Mouse (Mus musculus) stomach, embryonic 16.5 days (tissue): ENCODE data around the gene Majin. TPM values are rescaled to one million over a fixed set of nuclear protein-coding genes. Genes with fewer than 3 reads are reported as not detected.
A peak's percentile ranks its signal among the peaks of the same experiment; 100 is the strongest.

Source experiments
- ATAC-seq: fragments of 200-750 bp; cut with Nextera tagmentation; 2 replicates; pipeline ENCODE4 v1.8.0; 2017; ENCODE audit warnings: moderate number of reproducible peaks, moderate TSS enrichment; ENCODE audit not compliant: insufficient read depth, low FRiP score
- H3K27ac ChIP-seq: fragments of 300-500 bp; sonication (generic); 2 replicates; pipeline ENCODE4 v1.5.1; 2014; ENCODE audit warnings: low read length
- H3K27me3 ChIP-seq: fragments of 300-500 bp; sonication (generic); 2 replicates; pipeline ENCODE4 v1.6.1; 2014; ENCODE audit warnings: low read length, control low read depth, mixed read lengths; ENCODE audit not compliant: control insufficient read depth, insufficient read depth
- H3K36me3 ChIP-seq: fragments of 300-500 bp; sonication (generic); 2 replicates; pipeline ENCODE4 v1.6.1; 2014; ENCODE audit warnings: low read length; ENCODE audit not compliant: control insufficient read depth, insufficient read depth
- H3K4me1 ChIP-seq: fragments of 300-500 bp; sonication (generic); 2 replicates; pipeline ENCODE4 v1.6.1; 2014; ENCODE audit warnings: low read length, control low read depth, mixed read lengths; ENCODE audit not compliant: control insufficient read depth, insufficient read depth
- H3K4me2 ChIP-seq: fragments of 300-500 bp; sonication (generic); 2 replicates; pipeline ENCODE4 v1.6.1; 2014; ENCODE audit warnings: low read depth, low read length, mixed read lengths
- H3K4me3 ChIP-seq: fragments of 300-500 bp; sonication (generic); replicated peaks from 2 replicates; pipeline ENCODE4 v1.5.1; 2014; ENCODE audit warnings: mild to moderate bottlenecking, low read length
- H3K9ac ChIP-seq: fragments of 300-500 bp; sonication (generic); 2 replicates; pipeline ENCODE4 v1.6.1; 2014; ENCODE audit warnings: low read length
- H3K9me3 ChIP-seq: fragments of 300-500 bp; sonication (generic); replicated peaks from 2 replicates; pipeline ENCODE4 v1.6.1; 2016; ENCODE audit warnings: low read length, control low read depth; ENCODE audit not compliant: control insufficient read depth
- WGBS: fragments of 180-500 bp; shearing (Covaris S2); extraction: QIAGEN DNeasy Blood & Tissue Kit; methylation state at CpG from one replicate; pipeline ENCODE4 v1.1.7; 2014; 5-methylcytosine and 5-hydroxymethylcytosine counted together
- microRNA counts: library from miRNA; unstranded; fragments of <30 nt; microRNA quantifications from one replicate; lab custom pipeline; 2016
- microRNA-seq: library from miRNA; unstranded; fragments of <30 nt; microRNA quantifications from one replicate; pipeline ENCODE4, GENCODE M21; 2016
- polyA plus RNA-seq: library from polyadenylated mRNA; unstranded; fragments of >200 nt; fragmentation: Nextera tagmentation; extraction: Ambion mirVana; gene quantifications from 2 replicates; pipeline ENCODE4 v1.2.1, GENCODE M21; 2015

Majin gene
- polyA plus RNA-seq, 1 experiment from 2014 or later = not detected

DNA sequence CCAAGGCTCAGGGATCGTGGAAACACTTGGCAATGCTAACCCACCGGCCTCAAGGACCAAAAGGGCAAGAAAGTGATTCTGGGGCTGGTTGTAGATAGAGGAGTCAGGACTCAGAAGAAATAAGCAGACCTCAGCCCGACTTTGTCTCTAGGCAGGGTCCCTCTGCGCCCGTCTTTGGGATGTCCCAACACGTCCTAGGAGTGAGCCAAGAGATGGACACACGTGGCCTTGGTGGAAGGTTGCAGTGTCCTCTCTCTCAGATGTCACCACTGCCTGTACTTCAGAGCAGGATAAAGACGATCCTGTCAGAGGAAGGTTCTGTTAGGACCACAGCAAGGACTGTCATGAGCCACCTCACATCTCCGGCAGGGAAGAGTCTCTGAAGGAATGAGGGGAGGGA is 86.5 kb downstream of the Majin start:
- Histone ChIP-seq H3K27ac (no peak overlapping the region), H3K27me3 (no peaks in the 10 kb centered on the region), H3K4me1 (peaks cover 11% of the 10 kb centered on the region; the same call in 1 of the 2 replicates), H3K36me3 (no peaks in the 10 kb centered on the region), H3K4me3 (no peak overlapping the region), H3K9me3 (no peaks in the 10 kb centered on the region), H3K9ac (peak overlapping the region; percentile 44; the same call in 1 of the 2 replicates), H3K4me2 (no peak overlapping the region)
- WGBS = 52% methylated on average over 9 of the region's 9 CpGs
- no peak for ATAC-seq

DNA sequence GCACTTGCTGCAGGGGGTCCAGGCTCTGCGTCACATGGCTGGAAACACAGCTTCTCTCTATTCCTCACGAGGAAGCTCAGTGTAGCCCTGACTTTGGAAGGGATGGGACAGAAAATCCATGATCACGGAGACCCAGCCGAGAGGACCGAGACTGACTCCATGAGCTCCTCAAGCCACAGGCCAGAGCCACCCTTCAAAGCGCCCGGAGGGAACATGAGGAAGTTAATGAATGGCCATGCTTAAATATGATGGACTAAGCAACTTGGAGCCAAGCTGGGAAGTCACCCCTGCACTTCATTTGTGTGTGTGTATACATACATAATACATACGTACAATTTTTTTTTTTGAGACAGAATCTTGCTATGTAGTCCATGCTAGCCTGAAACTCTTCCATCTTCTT is 87.0 kb downstream of the Majin start:
- Histone ChIP-seq H3K4me1 (peaks cover 15% of the 10 kb centered on the region; the same call in 1 of the 2 replicates), H3K9me3 (no peaks in the 10 kb centered on the region), H3K27me3 (no peaks in the 10 kb centered on the region), H3K36me3 (no peaks in the 10 kb centered on the region), H3K27ac (no peak overlapping the region), H3K4me2 (no peak overlapping the region), H3K4me3 (no peak overlapping the region), H3K9ac (peak overlapping the region; percentile 44)
- ATAC-seq = no peak
- 36% methylated on average over 8 of the region's 8 CpGs for WGBS

DNA sequence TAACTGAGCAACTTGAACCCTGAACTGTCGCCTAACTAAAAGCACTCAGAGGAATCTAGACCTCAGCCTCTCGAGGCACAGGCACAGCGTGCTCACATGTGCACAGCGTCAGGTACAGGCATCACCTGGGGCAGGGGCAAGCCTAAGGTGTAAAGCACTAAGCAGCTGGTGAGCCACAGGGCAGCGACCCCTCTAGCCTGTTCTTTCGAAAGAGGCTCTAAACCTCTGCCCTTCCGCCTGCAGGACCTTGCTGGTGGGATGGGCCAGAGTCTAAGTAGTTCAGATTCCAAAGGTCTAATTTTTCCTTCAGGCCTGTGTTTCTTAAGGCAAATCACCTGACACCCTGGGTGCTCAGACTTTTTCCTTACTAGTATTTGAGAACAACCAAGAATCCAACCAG is 87.9 kb downstream of the Majin start:
- ATAC-seq = no peak
- no peak overlapping the region for H3K4me3 ChIP-seq
- no peaks in the 10 kb centered on the region for H3K27me3 ChIP-seq
- H3K27ac ChIP-seq = no peak overlapping the region
- no peaks in the 10 kb centered on the region for H3K36me3 ChIP-seq
- H3K9me3 ChIP-seq = no peaks in the 10 kb centered on the region
- H3K4me2 ChIP-seq = no peak overlapping the region
- 66% methylated on average over 7 of the region's 7 CpGs for WGBS
- H3K4me1 ChIP-seq = peaks cover 15% of the 10 kb centered on the region; the same call in 1 of the 2 replicates
- peak overlapping the region; percentile 14; the same call in 1 of the 2 replicates for H3K9ac ChIP-seq

GRCm38 (mm10) chr19:6272738-6273137 is 88.5 kb downstream of the Majin start:
- H3K27ac ChIP-seq = no peak overlapping the region
- no peaks in the 10 kb centered on the region for H3K27me3 ChIP-seq
- 71% methylated on average over 4 of the region's 4 CpGs for WGBS
- H3K36me3 ChIP-seq = no peaks in the 10 kb centered on the region
- no peaks in the 10 kb centered on the region for H3K9me3 ChIP-seq
- no peak overlapping the region for H3K4me3 ChIP-seq
- peaks cover 18% of the 10 kb centered on the region; the same call in 1 of the 2 replicates for H3K4me1 ChIP-seq
- ATAC-seq = no peak
- H3K4me2 ChIP-seq = no peak overlapping the region
- no peak overlapping the region for H3K9ac ChIP-seq

DNA sequence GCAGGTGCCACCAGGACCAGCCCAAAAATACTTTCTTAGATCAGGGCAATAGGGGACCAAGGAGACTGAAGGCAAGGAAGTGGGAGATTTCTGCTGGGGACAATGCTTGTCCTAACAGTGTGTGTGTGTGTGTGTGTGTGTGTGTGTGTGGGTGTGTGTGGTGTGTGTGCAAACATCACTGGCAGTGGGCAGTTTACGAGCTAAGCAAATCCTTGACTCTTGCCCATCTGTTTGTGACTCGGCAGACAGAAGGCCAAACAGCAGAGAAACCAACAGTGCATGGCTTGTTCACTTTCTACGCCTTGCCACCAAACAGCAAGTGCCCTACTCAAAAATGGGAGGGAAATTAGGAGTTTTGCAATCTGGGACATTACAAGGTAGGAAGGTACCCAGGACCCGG is 89.4 kb downstream of the Majin start:
- no peak overlapping the region for H3K4me3 ChIP-seq
- H3K27ac ChIP-seq = no peak overlapping the region
- no peak overlapping the region for H3K9ac ChIP-seq
- H3K36me3 ChIP-seq = no peaks in the 10 kb centered on the region
- H3K4me1 ChIP-seq = peaks cover 25% of the 10 kb centered on the region
- no peaks in the 10 kb centered on the region for H3K9me3 ChIP-seq
- WGBS = 72% methylated on average over 4 of the region's 4 CpGs
- H3K27me3 ChIP-seq = no peaks in the 10 kb centered on the region
- no peak for ATAC-seq
- H3K4me2 ChIP-seq = no peak overlapping the region

MicroRNAs within 50 kb of the gene (microRNA counts, 519-probe panel; counts per million panel counts)
- 3,464 counts per million, percentile 80 among the panel's probes with 10 or more counts for microRNA mmu-miR-192 (lab: Ali Mortazavi, UCI)

Small RNA genes within 50 kb of the gene (microRNA-seq; reads per million reads assigned to microRNA genes)
- gene Mir192 (1,725 reads per million, percentile 82 among the genes with 10 or more reads in this experiment), gene Mir194-2 (624 reads per million, percentile 72 among the genes with 10 or more reads in this experiment)

Other genes with a start within 250 kb of the Majin start
- 49.6 and 50.4 TPM in 2 replicates for gene Pola2, start 220.2 kb upstream of the Majin start, polyA plus RNA-seq
- not detected in 2 replicates for gene Slc22a20, start 198.2 kb upstream of the Majin start, polyA plus RNA-seq
- gene Capn1, start 168.5 kb upstream of the Majin start, polyA plus RNA-seq = 22.0 and 22.7 TPM in 2 replicates
- gene Syvn1, start 137.8 kb upstream of the Majin start, polyA plus RNA-seq = 27.5 and 29.2 TPM in 2 replicates
- 63.2 and 65.9 TPM in 2 replicates for gene Mrpl49, start 126.6 kb upstream of the Majin start, polyA plus RNA-seq
- 635 and 729 TPM in 2 replicates for gene Fau, start 126.5 kb upstream of the Majin start, polyA plus RNA-seq
- gene Znhit2, start 123.2 kb upstream of the Majin start, polyA plus RNA-seq = 25.0 and 26.0 TPM in 2 replicates
- gene Tm7sf2, start 116.0 kb upstream of the Majin start, polyA plus RNA-seq = 25.5 and 29.1 TPM in 2 replicates
- gene Vps51, start 107.2 kb upstream of the Majin start, polyA plus RNA-seq = 61.8 and 69.0 TPM in 2 replicates
- not detected in 2 replicates for gene Tmem262, start 104.4 kb upstream of the Majin start, polyA plus RNA-seq
- 0.71 and 1.3 TPM in 2 replicates for gene Gm28374, start 102.1 kb upstream of the Majin start, polyA plus RNA-seq
- 62.7 and 70.3 TPM in 2 replicates for gene Zfpl1, start 99.4 kb upstream of the Majin start, polyA plus RNA-seq
- gene Cdca5, start 99.4 kb upstream of the Majin start, polyA plus RNA-seq = 29.9 and 31.0 TPM in 2 replicates
- gene AC131692.1, start 90.0 kb upstream of the Majin start, polyA plus RNA-seq = 0.19 TPM in 1 of 2 replicates, not detected in the other
- gene Naaladl1, start 78.6 kb upstream of the Majin start, polyA plus RNA-seq = 1.2 and 2.9 TPM in 2 replicates
- gene Sac3d1, start 65.7 kb upstream of the Majin start, polyA plus RNA-seq = 23.8 and 25.2 TPM in 2 replicates
- gene Snx15, start 56.1 kb upstream of the Majin start, polyA plus RNA-seq = 30.9 and 31.9 TPM in 2 replicates
- 0.25 and 0.44 TPM in 2 replicates for gene Batf2, start 43.4 kb upstream of the Majin start, polyA plus RNA-seq
- 96.8 and 106 TPM in 2 replicates for gene Arl2, start 42.8 kb upstream of the Majin start, polyA plus RNA-seq
- gene Gpha2, start 42.0 kb downstream of the Majin start, polyA plus RNA-seq = 0.41 and 0.48 TPM in 2 replicates
- gene Ppp2r5b, start 51.5 kb downstream of the Majin start, polyA plus RNA-seq = 20.6 and 22.1 TPM in 2 replicates
- 9.3 and 11.2 TPM in 2 replicates for gene Atg2a, start 57.3 kb downstream of the Majin start, polyA plus RNA-seq
- 77.2 and 98.4 TPM in 2 replicates for gene Ehd1, start 92.3 kb downstream of the Majin start, polyA plus RNA-seq
- 1.9 and 2.0 TPM in 2 replicates for gene Cdc42bpg, start 122.1 kb downstream of the Majin start, polyA plus RNA-seq
- 59.0 and 60.2 TPM in 2 replicates for gene Men1, start 150.6 kb downstream of the Majin start, polyA plus RNA-seq
- gene Map4k2, start 156.7 kb downstream of the Majin start, polyA plus RNA-seq = 11.4 and 11.8 TPM in 2 replicates
- gene Sf1, start 179.3 kb downstream of the Majin start, polyA plus RNA-seq = 94.5 and 95.1 TPM in 2 replicates
- 17.7 and 55.0 TPM in 2 replicates for gene Pygm, start 200.0 kb downstream of the Majin start, polyA plus RNA-seq
- gene Rasgrp2, start 215.0 kb downstream of the Majin start, polyA plus RNA-seq = 72.6 and 74.2 TPM in 2 replicates
- 0.91 and 0.98 TPM in 2 replicates for gene Nrxn2, start 234.3 kb downstream of the Majin start, polyA plus RNA-seq